Comparison of ENCODE assay signal across 10 mouse cellular contexts in the genomic region with DNA sequence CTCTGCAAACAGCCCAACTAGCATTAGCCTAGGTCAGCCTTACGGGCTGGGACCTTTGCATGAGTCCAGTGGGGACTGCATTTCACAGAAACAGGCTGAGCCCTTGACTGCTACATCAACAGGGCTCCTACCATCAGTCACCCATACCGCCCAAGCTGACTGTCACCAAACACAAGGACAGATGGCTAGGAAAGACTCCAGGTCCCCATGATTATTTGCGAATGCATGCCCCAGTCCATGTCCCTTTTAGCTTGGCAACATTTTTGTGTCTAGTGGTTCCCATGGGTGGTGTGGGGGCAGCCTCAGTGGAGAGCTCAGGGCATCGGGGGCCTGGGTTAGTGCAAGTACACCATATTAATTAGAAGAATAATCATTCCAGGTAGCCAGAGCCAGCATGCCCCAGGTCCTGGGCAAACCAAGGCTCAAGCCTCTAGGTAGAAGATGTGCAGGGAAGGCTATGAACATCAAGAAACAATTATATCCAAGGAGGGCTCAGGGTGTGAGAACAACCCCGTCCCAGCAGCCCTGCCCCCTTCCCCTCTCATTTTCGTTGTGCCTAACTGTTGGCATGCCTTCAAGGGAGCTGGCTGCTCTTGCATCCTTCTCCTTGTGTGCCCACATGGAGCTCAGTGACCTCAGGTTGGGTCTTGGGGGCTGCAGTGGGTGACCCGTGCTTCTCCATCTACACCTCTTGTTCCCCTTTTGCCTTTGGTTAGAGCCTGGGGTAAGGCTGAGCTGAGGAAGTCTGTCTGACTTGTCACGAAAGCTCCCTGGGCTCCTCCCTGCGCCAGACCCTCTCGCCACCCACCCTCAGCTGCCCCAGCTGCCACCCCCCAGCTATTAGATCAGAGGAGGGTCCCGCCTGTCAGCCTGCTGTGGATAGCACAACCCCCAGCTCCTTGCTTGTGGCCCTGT. TPM values are rescaled to one million over a fixed set of nuclear protein-coding genes. Genes with fewer than 3 reads are reported as not detected.
A peak's percentile ranks its signal among the peaks of the same experiment; 100 is the strongest.
DNase-seq lines count a peak whose midpoint lies in the region; ATAC-seq and TF ChIP-seq lines count a peak whose summit lies in the region.
"Had no signal": no experiment of that assay in that cellular context is flagged by ENCODE, and none has a peak within 500 bp of the region (broad histone marks: within the 10 kb centered on the region; RNA-seq: fewer than 3 reads in every experiment).

No protein-coding gene starts in this region.

- WGBS in lung, postnatal 0 days, result 86% methylated on average over 11 of the region's 11 CpGs
- WGBS in limb, embryonic 11.5 days, result 89% methylated on average over 11 of the region's 11 CpGs
- 88% methylated on average over 11 of the region's 11 CpGs for WGBS in small intestine, adult 2 months

- TF ChIP-seq CTCF in lung, postnatal 0 days (IDR thresholded peaks at IDR 0.05), result no peak
- TF ChIP-seq CTCF in small intestine, adult 2 months (IDR thresholded peaks at IDR 0.05; ENCODE audit: extremely low read depth, insufficient read length, insufficient replicate concordance, low read depth, low read length), result no peak

- no peaks in the 10 kb centered on the region for H3K27me3 ChIP-seq in lung, postnatal 0 days (replicated peaks; ENCODE audit: insufficient read depth, low read length)
- H3K27me3 ChIP-seq in limb, embryonic 11.5 days (ENCODE audit: control insufficient read depth, insufficient read depth, low read length), result no peaks in the 10 kb centered on the region
- no peaks in the 10 kb centered on the region for H3K27me3 ChIP-seq in small intestine, adult 2 months (ENCODE audit: control insufficient read depth, insufficient read depth, low read length)

- H3K4me1 ChIP-seq in lung, postnatal 0 days (ENCODE audit: insufficient read depth, low read depth, low read length), result peaks cover 20% of the 10 kb centered on the region; the same call in 1 of the 2 replicates
- H3K4me1 ChIP-seq in limb, embryonic 11.5 days (ENCODE audit: control insufficient read depth, insufficient read depth, low read length), result peaks cover 7% of the 10 kb centered on the region; the same call in 1 of the 2 replicates
- peaks cover 13% of the 10 kb centered on the region for H3K4me1 ChIP-seq in small intestine, adult 2 months (ENCODE audit: control insufficient read depth, insufficient read depth, insufficient read length, low read length)

- TF ChIP-seq EP300 in lung, postnatal 0 days (IDR thresholded peaks at IDR 0.05), result no peak

- peak overlapping the region; percentile 69; the same call in 1 of the 2 replicates for H3K9ac ChIP-seq in lung, postnatal 0 days (replicated peaks; ENCODE audit: low read depth)
- no peak overlapping the region for H3K9ac ChIP-seq in limb, embryonic 11.5 days (ENCODE audit: low read length)

- ATAC-seq in lung, postnatal 0 days, result no peak
- ATAC-seq in limb, embryonic 11.5 days (ENCODE audit: insufficient number of reproducible peaks, low FRiP score, low TSS enrichment, low read depth), result no peak

- H3K36me3 ChIP-seq in lung, postnatal 0 days (ENCODE audit: insufficient read depth, low read length), result 0 out of 2 replicates have a peak, but pooled peaks cover 1% of the 10 kb centered on the region
- peaks cover 13% of the 10 kb centered on the region for H3K36me3 ChIP-seq in limb, embryonic 11.5 days (ENCODE audit: control insufficient read depth, insufficient read depth, low read length)
- H3K36me3 ChIP-seq in small intestine, adult 2 months (ENCODE audit: control insufficient read depth, insufficient read depth, low read length), result no peaks in the 10 kb centered on the region; the same call in 1 of the 2 replicates

- H3K4me2 ChIP-seq in lung, postnatal 0 days (replicated peaks; ENCODE audit: low read depth, low read length), result no peak overlapping the region; the same call in 1 of the 2 replicates
- H3K4me2 ChIP-seq in limb, embryonic 11.5 days (ENCODE audit: low read depth, severe bottlenecking), result peak overlapping the region; percentile 96

- H3K4me3 ChIP-seq in lung, postnatal 0 days (ENCODE audit: low read depth, low read length), result no peak overlapping the region
- no peak overlapping the region for H3K4me3 ChIP-seq in limb, embryonic 11.5 days (ENCODE audit: low read depth, low read length)
- peak overlapping the region; percentile 91; the same call in 1 of the 2 replicates for H3K4me3 ChIP-seq in small intestine, adult 2 months (ENCODE audit: low read depth, low read length)

- peak; percentile 49 for DNase-seq in cerebellum, adult 11 months
- DNase-seq in cerebellum, postnatal 4 days (ENCODE audit: low spot score in 2 of 2), result no peak
- no peak for DNase-seq in lung, postnatal 0 days (ENCODE audit: low spot score)
- no peak for DNase-seq in lung, postnatal 10 days
- no peak for DNase-seq in limb, embryonic 11.5 days (ENCODE audit: low spot score)
- DNase-seq in ovary, postnatal 10 days (ENCODE audit: low spot score), result no peak
- no peak for DNase-seq in right cerebral cortex, postnatal 14 days
- DNase-seq: adrenal gland, adult 8-10 months; right cerebral cortex, postnatal 25 days had no signal

- no peaks in the 10 kb centered on the region for H3K9me3 ChIP-seq in lung, postnatal 0 days (ENCODE audit: low read length)
- H3K9me3 ChIP-seq in limb, embryonic 11.5 days (ENCODE audit: control insufficient read depth, low read length), result no peaks in the 10 kb centered on the region

- TF ChIP-seq POLR2A in small intestine, adult 2 months (IDR thresholded peaks at IDR 0.05; ENCODE audit: low read depth, low read length), result no peak

- H3K27ac ChIP-seq in lung, postnatal 0 days (ENCODE audit: low read length), result no peak overlapping the region
- H3K27ac ChIP-seq in limb, embryonic 11.5 days (replicated peaks; ENCODE audit: low read depth, low read length), result no peak overlapping the region
- no peak overlapping the region for H3K27ac ChIP-seq in small intestine, adult 2 months (ENCODE audit: insufficient read depth, low read depth, low read length)

RNA-seq across cellular contexts. Expression of gene Dnlz, which starts 1.4 kb away (rescaled TPM):
- 14.2 and 15.5 TPM in 2 replicates for polyA plus RNA-seq in lung, postnatal 0 days (2015; fragmentation: Nextera tagmentation; extraction: Ambion mirVana)
- polyA plus RNA-seq in limb, embryonic 11.5 days (2014; fragmentation: Nextera tagmentation; extraction: Ambion mirVana), result 31.0 and 31.6 TPM in 2 replicates
- 12.6 and 23.7 TPM in 2 replicates for polyA plus RNA-seq in small intestine, adult 2 months (2012; rRNA removed)

RNA-seq across cellular contexts. Expression of gene Card9, which starts 7.4 kb away (rescaled TPM):
- 9.9 and 10.9 TPM in 2 replicates for polyA plus RNA-seq in lung, postnatal 0 days (2015; fragmentation: Nextera tagmentation; extraction: Ambion mirVana)
- 1.0 and 1.1 TPM in 2 replicates for polyA plus RNA-seq in limb, embryonic 11.5 days (2014; fragmentation: Nextera tagmentation; extraction: Ambion mirVana)
- 3.3 and 4.5 TPM in 2 replicates for polyA plus RNA-seq in small intestine, adult 2 months (2012; rRNA removed)

RNA-seq across cellular contexts. Expression of gene Snapc4, which starts 27.1 kb away (rescaled TPM):
- polyA plus RNA-seq in lung, postnatal 0 days (2015; fragmentation: Nextera tagmentation; extraction: Ambion mirVana), result 7.4 and 9.3 TPM in 2 replicates
- 25.3 and 31.2 TPM in 2 replicates for polyA plus RNA-seq in limb, embryonic 11.5 days (2014; fragmentation: Nextera tagmentation; extraction: Ambion mirVana)
- 14.0 and 20.4 TPM in 2 replicates for polyA plus RNA-seq in small intestine, adult 2 months (2012; rRNA removed)

RNA-seq across cellular contexts. Expression of gene Entr1, which starts 35.8 kb away (rescaled TPM):
- 75.3 and 85.5 TPM in 2 replicates for polyA plus RNA-seq in lung, postnatal 0 days (2015; fragmentation: Nextera tagmentation; extraction: Ambion mirVana)
- polyA plus RNA-seq in limb, embryonic 11.5 days (2014; fragmentation: Nextera tagmentation; extraction: Ambion mirVana), result 128 and 132 TPM in 2 replicates
- 31.3 and 60.0 TPM in 2 replicates for polyA plus RNA-seq in small intestine, adult 2 months (2012; rRNA removed)

RNA-seq across cellular contexts. Expression of gene Pmpca, which starts 35.8 kb away (rescaled TPM):
- 39.0 and 42.0 TPM in 2 replicates for polyA plus RNA-seq in lung, postnatal 0 days (2015; fragmentation: Nextera tagmentation; extraction: Ambion mirVana)
- polyA plus RNA-seq in limb, embryonic 11.5 days (2014; fragmentation: Nextera tagmentation; extraction: Ambion mirVana), result 99.8 and 111 TPM in 2 replicates
- 12.0 and 17.7 TPM in 2 replicates for polyA plus RNA-seq in small intestine, adult 2 months (2012; rRNA removed)
